Mouse (Mus musculus) layer of hippocampus, adult 18-20 months (tissue): ENCODE results near the gene Gpr62. TPM values are rescaled to one million over a fixed set of nuclear protein-coding genes. Genes with fewer than 3 reads are reported as not detected.

Experiments
- DNase-seq, 2 experiments: peaks; one replicate each; pipeline ENCODE4 v3.0.0; 2022; ENCODE audit warnings: low spot score in 2 of 2
- total RNA-seq, 2 experiments: library from RNA; stranded (reverse); gene quantifications; 2 replicates each; pipeline ENCODE4 v1.2.3; 2021

The Gpr62 gene
- total RNA-seq, 2 experiments from 2014 or later, result 12.4 to 12.7 TPM

DNA sequence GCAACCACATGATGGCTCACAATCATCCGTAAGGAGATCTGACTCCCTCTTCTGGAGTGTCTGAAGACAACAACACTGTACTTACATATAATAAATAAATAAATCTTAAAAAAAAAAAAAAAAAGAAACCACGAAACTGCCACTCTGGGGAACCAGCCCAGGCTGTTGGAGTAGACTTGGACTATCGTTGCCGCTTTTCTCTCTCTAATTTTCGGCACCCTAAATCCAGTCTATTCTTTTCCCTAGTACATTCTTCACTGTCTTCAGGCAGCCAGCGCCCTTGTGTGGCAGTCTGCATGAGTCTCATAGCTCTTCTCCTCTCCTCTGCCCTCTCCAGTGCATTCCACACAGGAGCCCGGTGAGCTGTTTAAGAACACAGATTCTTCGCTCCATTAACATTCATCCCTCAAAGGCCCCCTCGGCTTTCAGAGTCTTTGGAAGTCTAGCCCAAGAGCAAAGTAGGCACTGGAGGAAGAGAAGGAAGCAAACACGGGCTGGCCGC lies 37.0 kb downstream of the Gpr62 start:
- peak in 1 of 2 experiments; percentile 46 for DNase-seq

DNA sequence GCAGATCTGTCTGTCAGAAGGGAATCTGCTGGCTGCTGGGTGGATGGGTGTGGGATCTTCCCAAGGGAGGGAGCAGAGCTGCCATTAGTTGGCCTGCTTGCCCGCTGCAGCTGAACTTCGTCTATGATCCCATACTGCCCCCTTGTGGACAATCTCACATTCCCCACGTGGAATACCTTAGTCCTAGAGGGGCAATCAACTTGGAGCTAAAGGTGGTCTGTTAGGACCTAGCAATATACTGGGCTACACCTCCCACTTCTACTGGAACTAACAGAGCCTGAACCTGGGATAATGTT lies 43.9 kb downstream of the Gpr62 start:
- peak; percentile 83 to 94 for DNase-seq

DNA sequence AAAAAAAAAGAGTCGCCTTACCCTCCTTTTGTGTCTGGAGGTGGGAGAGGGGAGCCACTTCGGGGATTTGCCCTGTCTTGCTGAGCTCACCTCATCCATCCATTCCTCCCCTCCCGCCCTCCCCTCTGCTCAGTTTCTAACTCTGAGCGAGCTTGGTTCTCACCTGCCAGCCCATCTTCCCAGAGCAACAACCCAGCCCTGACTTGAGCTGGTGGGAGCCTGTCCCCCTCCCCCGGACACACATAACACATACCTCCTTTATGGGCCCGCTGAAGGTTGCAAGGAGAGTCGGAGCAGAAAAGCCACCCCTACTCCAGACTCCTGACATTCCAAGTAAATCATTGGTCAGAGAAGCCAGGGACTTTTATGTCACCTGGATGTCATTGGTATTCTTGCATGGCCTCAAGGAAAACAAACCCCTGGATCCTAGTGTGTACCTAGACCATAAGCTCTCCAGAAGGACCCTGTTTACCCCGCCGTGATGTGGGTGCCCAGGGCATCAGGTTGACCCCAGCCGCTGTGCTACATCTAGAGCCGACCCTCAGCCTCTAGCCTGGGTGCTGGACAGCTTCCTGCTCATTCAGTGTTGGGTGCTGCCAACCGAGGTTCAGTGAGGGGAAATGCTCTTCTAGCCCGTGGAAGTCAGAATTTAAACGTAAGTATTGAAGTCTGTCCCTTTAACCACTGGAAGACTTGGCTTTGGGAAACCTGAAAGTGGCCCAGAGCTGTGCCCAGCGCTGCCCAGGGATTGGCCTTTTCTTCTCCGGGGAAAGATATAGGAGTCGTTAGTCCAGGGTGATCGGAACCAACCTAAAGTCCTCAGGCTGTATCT lies 44.5 kb downstream of the Gpr62 start:
- DNase-seq, result no peak

DNA sequence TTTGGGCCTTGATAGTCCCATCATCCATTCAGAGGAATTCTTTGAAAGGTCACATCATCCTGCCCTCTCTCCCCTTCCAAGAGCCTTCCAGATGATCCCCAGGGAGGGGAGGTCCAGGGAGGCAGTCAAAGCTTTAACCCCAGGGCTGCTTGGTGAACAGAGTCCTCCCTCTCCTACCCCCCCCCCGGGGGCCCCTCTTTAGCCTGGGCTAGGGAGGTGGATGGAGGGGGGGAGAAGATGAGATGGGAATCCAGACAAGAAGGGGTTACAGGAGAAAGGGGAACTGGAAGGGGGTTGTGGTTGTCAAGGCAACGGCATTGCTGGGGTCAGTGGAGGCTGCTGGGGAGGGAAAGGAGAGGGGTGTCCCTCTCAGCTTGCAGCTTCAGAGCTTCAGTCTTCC lies 45.1 kb downstream of the Gpr62 start:
- DNase-seq, result no peak

DNA sequence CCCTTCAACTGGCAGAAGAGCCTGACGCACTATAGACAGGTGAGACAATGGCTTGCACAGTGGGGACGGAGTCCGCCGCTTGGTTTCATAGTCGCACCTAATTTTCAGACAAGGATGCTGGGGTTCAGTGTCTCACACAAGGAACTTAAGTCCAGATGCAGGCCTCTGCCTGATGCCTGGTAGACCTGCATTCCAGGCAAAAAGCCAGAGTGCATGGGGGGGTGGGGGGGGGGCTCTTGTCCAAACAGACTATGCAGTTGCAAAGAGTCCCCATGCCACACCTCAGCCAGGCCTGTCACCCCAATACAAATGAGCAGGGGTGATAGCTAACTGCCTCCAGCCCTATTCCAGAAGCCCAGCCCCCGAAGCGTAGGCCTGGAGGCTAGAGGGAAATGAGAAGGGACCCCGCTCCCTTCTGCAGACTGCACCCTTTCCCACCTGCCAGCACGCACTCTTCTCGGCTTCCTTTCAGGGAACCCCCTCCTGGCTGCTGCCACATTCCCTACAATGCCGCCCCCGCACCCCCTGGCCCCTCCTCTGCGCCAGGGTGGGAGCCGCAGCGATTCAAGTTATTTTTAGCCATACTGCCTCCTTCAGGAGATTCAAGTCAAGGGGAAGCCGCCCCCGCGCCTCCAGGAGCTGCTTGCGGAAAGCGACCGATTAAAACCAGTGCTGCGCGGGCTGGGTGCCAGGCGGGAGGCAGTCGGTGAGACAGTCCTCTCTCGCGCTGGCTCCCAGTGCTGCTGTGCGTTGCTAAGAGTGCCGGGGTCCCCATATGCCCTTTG lies 47.7 kb downstream of the Gpr62 start:
- DNase-seq, result peak; percentile 86 to 92

DNA sequence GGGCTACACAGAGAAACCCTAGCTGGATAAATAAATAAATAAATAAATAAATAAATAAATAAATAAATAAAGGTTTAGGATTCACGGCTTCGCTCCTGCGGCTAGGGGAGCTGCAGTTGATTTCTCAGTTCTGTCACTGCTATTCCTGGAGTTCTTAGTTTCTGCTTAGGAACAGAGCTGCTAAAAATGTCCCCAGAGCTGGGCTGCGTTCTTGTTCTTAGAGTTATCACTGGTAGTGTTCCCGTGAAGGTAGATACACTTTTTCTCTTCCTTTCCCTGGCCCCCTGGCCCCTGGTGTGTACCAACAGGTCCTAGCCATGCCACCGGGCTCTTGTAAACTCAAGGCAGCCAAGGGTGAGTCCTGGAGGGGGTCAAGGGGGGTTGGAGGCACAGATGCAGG lies 48.9 kb downstream of the Gpr62 start:
- DNase-seq, result no peak

Other genes starting within 250 kb of the Gpr62 start
- 1 to 10 TPM; 1.0 to 1.5 TPM for gene Tlr9, start 243.3 kb downstream of the Gpr62 start, total RNA-seq
- gene Alas1, start 217.3 kb downstream of the Gpr62 start, total RNA-seq, result 100 to 1,000 TPM; 141 to 144 TPM
- 10 to 100 TPM; 12.5 to 15.4 TPM for gene Poc1a, start 184.9 kb downstream of the Gpr62 start, total RNA-seq
- gene Dusp7, start 97.3 kb downstream of the Gpr62 start, total RNA-seq, result 10 to 100 TPM; 93.0 to 94.6 TPM
- gene Rpl29, start 36.5 kb downstream of the Gpr62 start, total RNA-seq, result 100 to 1,000 TPM; 274 to 289 TPM
- 10 to 100 TPM; 14.3 to 16.8 TPM for gene Acy1, start 27.6 kb downstream of the Gpr62 start, total RNA-seq
- gene Abhd14b, start 18.5 kb downstream of the Gpr62 start, total RNA-seq, result 10 to 100 TPM; 11.6 to 12.2 TPM
- 10 to 100 TPM; 32.1 to 34.9 TPM for gene Abhd14a, start 18.3 kb downstream of the Gpr62 start, total RNA-seq
- gene Pcbp4, start 12.6 kb downstream of the Gpr62 start, total RNA-seq, result 100 to 1,000 TPM; 186 to 198 TPM
- gene Rrp9, start 10.0 kb upstream of the Gpr62 start, total RNA-seq, result 10 to 100 TPM; 28.5 to 29.2 TPM
- gene Parp3, start 11.0 kb upstream of the Gpr62 start, total RNA-seq, result 1 to 10 TPM; 3.8 to 5.0 TPM
- gene Iqcf1, start 34.0 kb upstream of the Gpr62 start, total RNA-seq, result not detected
- not detected for gene Iqcf5, start 48.6 kb upstream of the Gpr62 start, total RNA-seq
- not detected for gene Iqcf3, start 95.7 kb upstream of the Gpr62 start, total RNA-seq
- gene Iqcf4, start 105.1 kb upstream of the Gpr62 start, total RNA-seq, result not detected
- gene Iqcf6, start 160.6 kb upstream of the Gpr62 start, total RNA-seq, result not detected
- 10 to 100 TPM; 66.1 to 71.2 TPM for gene Grm2, start 190.1 kb upstream of the Gpr62 start, total RNA-seq
- 10 to 100 TPM; 91.9 to 97.1 TPM for gene Tex264, start 220.0 kb upstream of the Gpr62 start, total RNA-seq